Mouse (Mus musculus) liver, embryonic 15.5 days (tissue): ENCODE data around the gene Tom1l2. TPM values are rescaled to one million over a fixed set of nuclear protein-coding genes. Genes with fewer than 3 reads are reported as not detected.

Experiments used
- ATAC-seq: fragments of 200-750 bp; cut with Nextera tagmentation; 2 replicates; pipeline ENCODE4 v1.8.0; 2017; ENCODE audit warnings: moderate number of reproducible peaks, mild to moderate bottlenecking, moderate library complexity; ENCODE audit not compliant: insufficient read depth
- H3K27ac ChIP-seq: fragments of 300-500 bp; sonication (generic); replicated peaks from 2 replicates; pipeline ENCODE4 v1.5.1; 2015; ENCODE audit warnings: mild to moderate bottlenecking, inconsistent platforms
- H3K27me3 ChIP-seq: fragments of 300-500 bp; sonication (generic); 2 replicates; pipeline ENCODE4 v1.6.1; 2015; ENCODE audit warnings: mild to moderate bottlenecking, inconsistent platforms
- H3K36me3 ChIP-seq: fragments of 300-500 bp; sonication (generic); replicated peaks from 2 replicates; pipeline ENCODE4 v1.6.1; 2015; ENCODE audit warnings: moderate library complexity, mild to moderate bottlenecking, inconsistent platforms
- H3K4me1 ChIP-seq: fragments of 300-500 bp; sonication (generic); replicated peaks from 2 replicates; pipeline ENCODE4 v1.6.1; 2015; ENCODE audit warnings: inconsistent platforms
- H3K4me2 ChIP-seq: fragments of 300-500 bp; sonication (generic); 2 replicates; pipeline ENCODE4 v1.6.1; 2015; ENCODE audit warnings: moderate library complexity, mild to moderate bottlenecking, inconsistent platforms
- H3K4me3 ChIP-seq: fragments of 300-500 bp; sonication (generic); replicated peaks from 2 replicates; pipeline ENCODE4 v1.5.1; 2015; ENCODE audit warnings: mild to moderate bottlenecking, inconsistent platforms
- H3K9ac ChIP-seq: fragments of 300-500 bp; sonication (generic); 2 replicates; pipeline ENCODE4 v1.6.1; 2015; ENCODE audit warnings: moderate library complexity, mild to moderate bottlenecking, inconsistent platforms
- H3K9me3 ChIP-seq: fragments of 300-500 bp; sonication (generic); replicated peaks from 2 replicates; pipeline ENCODE4 v1.6.1; 2016; ENCODE audit warnings: inconsistent platforms
- WGBS: fragments of 180-500 bp; shearing (Covaris S2); methylation state at CpG from one replicate; pipeline ENCODE4 v1.1.7; 2015; ENCODE audit warnings: mixed read lengths; ENCODE audit not compliant: insufficient replicate concordance; 5-methylcytosine and 5-hydroxymethylcytosine counted together
- polyA plus RNA-seq: library from polyadenylated mRNA; unstranded; fragments of >200 nt; fragmentation: Nextera tagmentation; extraction: Ambion mirVana; gene quantifications from 2 replicates; pipeline ENCODE4 v1.2.1, GENCODE M21; 2015

Gene Tom1l2
- polyA plus RNA-seq, 1 experiment from 2014 or later: 5.3 TPM

DNA sequence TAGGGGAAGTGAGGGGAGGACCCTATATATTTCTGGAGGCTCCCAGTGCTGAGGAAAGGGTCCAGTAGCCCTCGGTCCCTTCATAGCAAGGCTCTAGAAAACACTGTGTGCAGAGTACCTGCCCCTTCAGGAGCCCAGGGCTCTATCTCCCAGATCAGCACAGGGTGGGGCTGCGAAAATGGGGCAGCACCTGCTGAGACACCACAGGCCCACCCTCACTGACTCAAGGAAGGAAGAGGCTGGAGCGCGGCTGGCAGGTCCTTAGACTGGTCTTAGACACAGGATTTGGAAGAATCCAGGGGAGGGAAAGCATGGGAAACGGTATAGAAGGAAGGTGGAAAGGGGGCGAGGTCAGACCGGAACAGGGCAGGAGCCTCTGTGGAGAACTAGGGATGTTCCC lies 122.2 kb downstream of the Tom1l2 start:
- 77% methylated on average over 7 of the region's 7 CpGs for WGBS
- Histone ChIP-seq H3K4me2 (no peak overlapping the region), H3K4me1 (peaks cover 10% of the 10 kb centered on the region), H3K9me3 (no peaks in the 10 kb centered on the region), H3K9ac (no peak overlapping the region), H3K27me3 (no peaks in the 10 kb centered on the region), H3K27ac (no peak overlapping the region), H3K4me3 (no peak overlapping the region), H3K36me3 (no peaks in the 10 kb centered on the region)
- ATAC-seq: no peak

DNA sequence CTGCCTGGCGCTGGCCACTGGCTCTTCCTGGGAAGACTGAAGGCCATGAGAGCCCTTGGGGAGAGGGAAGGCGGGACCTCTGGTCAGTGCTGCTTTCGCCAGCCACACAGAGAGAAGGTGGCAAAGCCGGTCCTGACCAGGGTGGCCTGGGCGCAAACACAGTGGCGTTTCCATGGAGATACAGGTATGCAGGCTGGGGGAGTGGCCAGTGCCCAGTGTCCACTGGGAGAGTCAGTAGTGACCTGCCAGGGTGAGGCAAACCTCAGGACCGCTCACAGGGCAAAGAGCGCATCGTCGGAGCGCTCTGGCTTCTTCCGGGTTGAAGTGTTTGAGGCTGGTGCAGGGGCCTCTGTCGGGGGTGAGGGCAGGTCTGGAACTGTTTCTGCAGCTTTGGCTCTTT lies 122.9 kb downstream of the Tom1l2 start:
- Histone ChIP-seq H3K4me3 (no peak overlapping the region), H3K27me3 (no peaks in the 10 kb centered on the region), H3K9me3 (no peaks in the 10 kb centered on the region), H3K4me2 (no peak overlapping the region), H3K27ac (no peak overlapping the region), H3K9ac (no peak overlapping the region), H3K4me1 (peaks cover 9% of the 10 kb centered on the region), H3K36me3 (no peaks in the 10 kb centered on the region)
- WGBS: 80% methylated on average over 13 of the region's 13 CpGs
- peak; percentile 29 for ATAC-seq

DNA sequence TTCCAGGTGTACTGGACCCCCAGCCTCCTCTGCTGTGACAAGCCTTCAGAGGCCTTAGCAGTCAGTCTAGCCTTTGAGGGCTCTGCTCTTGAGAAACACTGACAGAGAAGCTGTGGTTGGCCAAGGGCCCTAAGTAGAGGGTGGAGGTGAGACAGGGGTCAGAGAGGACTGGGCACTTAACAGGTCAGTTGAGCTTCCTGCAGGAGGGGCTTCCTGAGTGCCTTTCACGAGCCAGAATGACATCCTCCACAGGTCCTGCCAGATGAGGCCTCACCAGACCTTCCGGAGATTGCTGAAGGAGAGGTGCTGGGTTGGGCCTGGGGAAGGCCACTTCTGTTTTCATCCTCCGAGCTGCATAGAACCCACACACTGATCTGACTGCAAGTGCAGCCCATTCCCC lies 124.2 kb downstream of the Tom1l2 start:
- no peak overlapping the region for H3K27ac ChIP-seq
- peaks cover 22% of the 10 kb centered on the region for H3K4me1 ChIP-seq
- H3K4me3 ChIP-seq: no peak overlapping the region
- 38% methylated on average over 3 of the region's 3 CpGs for WGBS
- no peaks in the 10 kb centered on the region for H3K27me3 ChIP-seq
- no peaks in the 10 kb centered on the region for H3K36me3 ChIP-seq
- H3K9me3 ChIP-seq: no peaks in the 10 kb centered on the region
- ATAC-seq: no peak
- no peak overlapping the region for H3K4me2 ChIP-seq
- no peak overlapping the region for H3K9ac ChIP-seq

DNA sequence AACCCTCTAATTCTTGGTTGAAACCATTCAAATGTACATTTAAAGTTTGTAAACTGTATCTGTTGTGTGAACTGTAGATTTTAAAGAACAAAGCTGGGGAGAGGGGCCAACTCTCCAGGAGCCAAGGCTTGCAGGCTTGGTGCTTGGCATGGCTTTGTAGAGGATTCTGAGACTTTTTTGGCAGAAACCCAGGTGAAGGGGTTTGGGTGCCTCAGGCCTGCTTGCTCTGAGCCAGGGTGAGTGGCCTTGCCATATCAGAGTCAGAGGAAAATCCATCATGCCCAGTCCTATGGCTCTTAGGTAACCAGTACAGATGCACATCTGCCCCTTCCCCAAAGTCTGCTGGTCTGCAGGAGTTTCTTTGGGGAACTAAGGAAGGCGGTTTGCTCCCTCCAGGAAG lies 126.8 kb downstream of the Tom1l2 start:
- Histone ChIP-seq H3K4me2 (no peak overlapping the region), H3K4me3 (no peak overlapping the region), H3K9me3 (no peaks in the 10 kb centered on the region), H3K4me1 (peaks cover 48% of the 10 kb centered on the region), H3K27me3 (no peaks in the 10 kb centered on the region), H3K27ac (no peak overlapping the region), H3K9ac (no peak overlapping the region), H3K36me3 (no peaks in the 10 kb centered on the region)
- ATAC-seq: no peak
- WGBS: 52% methylated on average over 1 of the region's 1 CpGs

DNA sequence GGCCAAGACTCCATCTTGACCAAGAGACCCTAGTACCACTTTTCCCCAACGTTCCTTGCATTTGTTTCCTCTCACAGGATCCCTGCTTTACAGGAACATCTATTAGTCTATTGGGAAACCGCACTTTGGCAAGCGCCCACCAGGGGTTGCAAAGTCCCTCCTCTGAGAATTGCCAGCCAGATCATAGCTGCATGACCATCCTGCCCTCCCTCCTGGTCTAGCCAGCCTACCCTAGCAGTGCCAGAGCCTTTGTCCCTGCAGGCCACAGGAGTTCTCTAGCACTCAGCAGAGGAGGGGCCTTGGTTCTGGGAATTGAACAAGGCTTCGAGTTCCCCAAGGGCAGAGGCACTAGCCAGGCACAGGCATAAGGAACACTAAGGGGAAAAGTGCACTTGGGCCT lies 128.0 kb downstream of the Tom1l2 start:
- no peak overlapping the region for H3K4me2 ChIP-seq
- no peaks in the 10 kb centered on the region for H3K36me3 ChIP-seq
- no peak overlapping the region for H3K27ac ChIP-seq
- no peak for ATAC-seq
- H3K9ac ChIP-seq: no peak overlapping the region
- no peak overlapping the region for H3K4me3 ChIP-seq
- no peaks in the 10 kb centered on the region for H3K27me3 ChIP-seq
- H3K4me1 ChIP-seq: peaks cover 51% of the 10 kb centered on the region
- H3K9me3 ChIP-seq: no peaks in the 10 kb centered on the region
- 55% methylated on average over 4 of the region's 4 CpGs for WGBS

DNA sequence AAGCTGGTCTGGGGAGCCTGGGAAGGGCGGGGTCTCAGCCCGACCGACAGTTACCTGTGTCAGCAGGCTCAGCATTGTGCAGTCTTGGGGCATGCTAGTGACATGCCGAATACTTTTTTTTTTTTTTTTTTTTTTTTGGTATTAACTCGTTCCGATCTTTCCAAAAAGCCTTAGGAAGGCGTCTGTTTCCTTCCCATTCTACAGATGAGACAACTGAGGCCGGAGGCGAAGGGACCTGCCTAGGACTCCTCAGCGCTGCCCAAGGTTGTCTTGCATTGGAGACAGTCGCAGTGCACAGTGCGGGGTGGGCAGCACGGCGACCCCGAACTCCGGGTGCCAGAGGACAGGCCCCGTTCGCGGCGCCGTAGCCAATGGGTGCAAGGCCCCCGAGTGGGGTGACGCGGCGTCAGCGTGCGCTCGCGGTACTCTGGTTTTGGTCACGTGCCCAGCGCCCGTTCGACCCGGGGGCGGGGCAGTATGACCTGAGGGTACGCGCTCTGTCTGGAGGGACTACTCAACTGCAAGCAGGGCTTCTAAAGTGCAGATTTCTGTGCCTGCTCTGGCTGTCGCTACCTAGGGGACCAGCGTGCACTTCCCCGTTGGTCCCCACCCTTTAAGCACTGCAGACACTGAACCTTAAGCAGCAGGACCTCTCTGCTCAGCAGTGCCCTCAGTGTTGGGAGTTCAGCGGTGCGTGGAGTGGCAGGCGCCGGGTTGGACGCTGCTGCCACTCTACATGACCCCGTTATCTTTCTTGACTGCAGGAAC lies 130.1 kb downstream of the Tom1l2 start, which contains the start of gene Srebf1:
Gene Srebf1, minus strand, starts transcription at position 113 of the 768 bp plus-strand sequence.
- Histone ChIP-seq H3K9ac (peak within 1 kb of the TSS; percentile 51), H3K9me3 (no peaks in the 10 kb centered on the region), H3K27me3 (no peaks in the 10 kb centered on the region), H3K4me2 (peak within 1 kb of the TSS; percentile 87), H3K36me3 (peaks cover 14% of the 10 kb centered on the region), H3K27ac (peak within 1 kb of the TSS; percentile 84), H3K4me1 (peaks cover 71% of the 10 kb centered on the region), H3K4me3 (peak within 1 kb of the TSS; percentile 60)
- peak; percentile 74 for ATAC-seq
- WGBS: 3% methylated on average over 46 of the region's 46 CpGs

DNA sequence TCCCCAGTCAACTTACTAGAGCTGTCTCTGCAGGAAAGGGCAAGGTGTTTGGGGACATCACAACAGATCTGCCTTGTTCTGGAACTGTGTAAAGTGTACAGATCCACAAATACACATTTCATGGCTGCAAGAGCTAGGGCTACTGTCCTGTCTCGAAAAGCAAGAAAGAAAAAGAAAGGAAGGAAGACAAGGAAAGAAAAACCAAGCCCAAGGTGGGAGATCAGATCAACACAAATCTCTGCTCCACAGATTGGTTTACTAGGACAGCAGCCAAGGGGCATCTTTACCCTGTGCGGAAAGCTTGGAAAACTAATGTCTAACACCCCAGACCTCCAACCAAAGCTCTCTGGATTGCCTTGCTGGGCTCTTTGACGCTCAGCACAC lies 130.6 kb downstream of the Tom1l2 start:
- Histone ChIP-seq H3K9ac (peak overlapping the region; percentile 51; the same call in 1 of the 2 replicates), H3K4me3 (peak overlapping the region; percentile 60), H3K9me3 (no peaks in the 10 kb centered on the region), H3K36me3 (peaks cover 20% of the 10 kb centered on the region), H3K27me3 (no peaks in the 10 kb centered on the region), H3K4me2 (peak overlapping the region; percentile 87), H3K4me1 (peaks cover 77% of the 10 kb centered on the region), H3K27ac (peak overlapping the region; percentile 84)
- no peak for ATAC-seq
- WGBS: 34% methylated on average over 3 of the region's 3 CpGs

DNA sequence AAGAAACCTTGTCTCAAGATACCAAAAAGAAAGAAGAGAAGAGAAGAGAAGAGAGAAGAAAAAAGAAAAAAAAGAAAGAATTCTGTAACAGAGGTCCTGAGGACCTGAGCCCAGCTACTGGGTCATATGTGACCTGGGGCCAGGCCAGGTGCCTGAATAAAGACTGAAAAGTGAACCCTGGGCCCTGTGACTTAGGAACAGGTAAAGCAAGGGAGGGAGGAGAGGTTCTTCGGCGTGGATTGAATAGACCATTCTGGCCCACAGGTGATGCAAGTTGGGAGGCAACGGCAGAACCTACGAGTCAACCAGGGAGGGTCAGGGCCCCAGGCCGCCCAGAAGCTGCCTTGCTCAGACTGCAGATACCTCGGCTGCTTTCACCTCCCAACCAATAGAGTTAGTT lies 131.3 kb downstream of the Tom1l2 start:
- Histone ChIP-seq H3K27me3 (no peaks in the 10 kb centered on the region), H3K27ac (peak overlapping the region; percentile 84; the same call in 1 of the 2 replicates), H3K4me2 (peak overlapping the region; percentile 87), H3K4me3 (no peak overlapping the region), H3K9me3 (no peaks in the 10 kb centered on the region), H3K4me1 (peaks cover 84% of the 10 kb centered on the region), H3K9ac (no peak overlapping the region), H3K36me3 (peaks cover 23% of the 10 kb centered on the region)
- WGBS: 62% methylated on average over 6 of the region's 6 CpGs
- no peak for ATAC-seq

DNA sequence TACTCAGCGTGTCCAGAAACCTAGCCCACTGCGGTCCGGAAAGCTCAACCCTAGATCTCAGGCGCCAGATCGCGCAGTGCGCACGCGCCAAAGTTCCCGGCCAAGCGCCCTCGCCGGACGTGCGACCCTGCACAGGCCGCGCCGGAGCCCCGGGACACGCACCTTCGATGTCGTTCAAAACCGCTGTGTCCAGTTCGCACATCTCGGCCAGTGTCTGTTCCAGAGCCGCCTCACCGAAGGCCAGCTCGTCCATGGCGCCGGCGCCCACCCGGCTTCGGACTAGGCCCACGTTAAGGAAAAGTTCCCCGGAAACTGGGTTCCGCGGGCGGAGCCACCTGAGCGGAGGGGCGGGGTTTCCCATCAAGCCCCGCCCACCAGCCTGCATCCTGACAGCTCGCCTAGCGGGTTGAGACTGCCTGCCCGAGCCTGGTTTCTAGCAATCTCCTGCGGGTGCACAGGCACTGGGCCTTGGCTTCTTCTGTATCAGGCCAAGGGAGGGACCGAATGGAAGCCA lies 132.4 kb downstream of the Tom1l2 start:
- ATAC-seq: peak; percentile 68
- H3K4me3 ChIP-seq: peak overlapping the region; percentile 83
- H3K4me1 ChIP-seq: peaks cover 94% of the 10 kb centered on the region
- H3K9me3 ChIP-seq: no peaks in the 10 kb centered on the region
- no peaks in the 10 kb centered on the region for H3K27me3 ChIP-seq
- H3K9ac ChIP-seq: peak overlapping the region; percentile 78
- H3K27ac ChIP-seq: peak overlapping the region; percentile 84
- H3K36me3 ChIP-seq: peaks cover 29% of the 10 kb centered on the region
- under 1% methylated on average over 46 of the region's 46 CpGs for WGBS
- peak overlapping the region; percentile 78 for H3K4me2 ChIP-seq

DNA sequence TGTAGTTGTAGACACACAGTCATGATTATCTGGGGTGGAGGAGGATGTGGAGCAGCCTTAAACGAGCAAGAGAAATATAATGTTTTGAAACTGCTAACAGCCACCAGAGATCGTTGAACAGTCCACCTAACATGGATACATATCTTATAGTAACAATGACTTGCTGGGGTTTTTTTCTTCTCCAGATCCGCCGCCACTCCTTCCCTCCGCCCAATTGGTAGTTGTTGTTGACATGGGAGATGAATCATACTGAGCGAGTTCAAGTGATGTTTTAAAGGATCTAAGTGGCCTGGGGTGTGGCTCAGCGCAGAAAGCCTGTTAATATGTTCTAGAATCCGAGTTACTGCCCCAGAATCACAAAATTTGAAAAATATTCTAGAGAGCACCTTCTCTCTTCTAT lies 133.1 kb downstream of the Tom1l2 start:
- H3K27ac ChIP-seq: peak overlapping the region; percentile 84
- H3K9me3 ChIP-seq: no peaks in the 10 kb centered on the region
- H3K4me1 ChIP-seq: peaks cover 93% of the 10 kb centered on the region
- H3K4me3 ChIP-seq: peak overlapping the region; percentile 83
- H3K9ac ChIP-seq: peak overlapping the region; percentile 78
- H3K4me2 ChIP-seq: peak overlapping the region; percentile 78
- WGBS: 3% methylated on average over 8 of the region's 8 CpGs
- no peaks in the 10 kb centered on the region for H3K27me3 ChIP-seq
- ATAC-seq: no peak
- peaks cover 29% of the 10 kb centered on the region for H3K36me3 ChIP-seq

DNA sequence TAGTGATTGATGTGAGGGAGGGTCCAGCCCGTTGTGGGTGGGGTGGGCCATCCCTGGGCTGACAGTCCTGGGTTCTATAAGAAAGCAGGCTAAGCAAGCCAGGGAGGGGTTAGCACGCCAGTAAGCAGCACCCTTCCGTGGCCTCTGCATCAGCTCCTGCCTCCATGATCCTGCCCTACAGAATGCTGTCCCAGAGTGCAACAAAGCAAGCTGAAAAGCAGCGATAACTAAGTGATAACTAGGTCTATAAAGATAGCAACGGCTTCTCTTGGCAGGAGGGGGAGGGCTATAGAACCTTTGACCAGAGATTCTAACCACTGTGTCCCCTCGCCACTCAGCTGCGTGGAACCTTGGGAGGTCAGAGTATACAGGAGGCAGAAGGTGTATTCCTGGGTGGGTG lies 135.2 kb downstream of the Tom1l2 start:
- Histone ChIP-seq H3K9me3 (no peaks in the 10 kb centered on the region), H3K4me1 (peaks cover 87% of the 10 kb centered on the region), H3K27me3 (no peaks in the 10 kb centered on the region), H3K4me2 (peak overlapping the region; percentile 43), H3K36me3 (peaks cover 29% of the 10 kb centered on the region), H3K4me3 (no peak overlapping the region), H3K9ac (peak overlapping the region; percentile 37; the same call in 1 of the 2 replicates), H3K27ac (peak overlapping the region; percentile 84)
- WGBS: 23% methylated on average over 7 of the region's 7 CpGs
- peak; percentile 38 for ATAC-seq
